Mouse (Mus musculus) E14TG2a.4 (cell line): Measurements from ENCODE around the gene AU040320.

Experiments
- CTCF ChIP-seq: conservative IDR thresholded peaks from 2 replicates; pipeline ENCODE4 v1.5.1; 2014; ENCODE audit warnings: low read length
- NANOG ChIP-seq: IDR thresholded peaks from 2 replicates; pipeline ENCODE4 v1.6.1; 2014; ENCODE audit warnings: borderline replicate concordance, low read length, mixed read lengths

GRCm38 (mm10) chr4:126762586-126763359 lies 9.4 kb downstream of the AU040320 start:
- TF ChIP-seq CTCF, result no peak
- no peak for TF ChIP-seq NANOG
